Mouse (Mus musculus): ENCODE data around the gene Mpc2. TPM values are rescaled to one million over a fixed set of nuclear protein-coding genes. Genes with fewer than 3 reads are reported as not detected.
A peak's percentile ranks its signal among the peaks of the same experiment; 100 is the strongest.

Gene Mpc2
- polyA plus RNA-seq, 1 experiment from 2014 or later: 196 TPM

- peaks cover 29% of the 10 kb centered on the region for H3K4me1 ChIP-seq
- no peaks in the 10 kb centered on the region for H3K9me3 ChIP-seq (replicated peaks)
- H3K36me3 ChIP-seq: no peaks in the 10 kb centered on the region
- ATAC-seq: no peak
- peak overlapping the region; percentile 98 for H3K27ac ChIP-seq
- peak overlapping the region; percentile 91 for H3K9ac ChIP-seq
- H3K4me3 ChIP-seq: peak overlapping the region; percentile 97
- no peaks in the 10 kb centered on the region for H3K27me3 ChIP-seq (replicated peaks)
- H3K4me2 ChIP-seq: peak overlapping the region; percentile 78
- WGBS (ENCODE audit: insufficient replicate concordance): 0% methylated on average over 9 of the region's 9 CpGs
Measured at GRCm38 (mm10) chr1:165461681-165462080, 1.2 kb downstream of the Mpc2 start.

- peak overlapping the region; percentile 55 for H3K4me2 ChIP-seq
- 83% methylated on average over 1 of the region's 1 CpGs for WGBS (ENCODE audit: insufficient replicate concordance)
- H3K9ac ChIP-seq: no peak overlapping the region
- H3K36me3 ChIP-seq: no peaks in the 10 kb centered on the region
- ATAC-seq: no peak
- H3K9me3 ChIP-seq (replicated peaks): no peaks in the 10 kb centered on the region
- no peak overlapping the region for H3K27ac ChIP-seq
- H3K4me3 ChIP-seq: peak overlapping the region; percentile 34; the same call in 1 of the 2 replicates
- H3K4me1 ChIP-seq: peaks cover 20% of the 10 kb centered on the region
- no peaks in the 10 kb centered on the region for H3K27me3 ChIP-seq (replicated peaks)
Measured at GRCm38 (mm10) chr1:165462861-165463260, 2.4 kb downstream of the Mpc2 start.

- ATAC-seq: no peak
- Histone ChIP-seq H3K4me3 (no peak overlapping the region), H3K9ac (no peak overlapping the region), H3K9me3 (replicated peaks) (no peaks in the 10 kb centered on the region), H3K27me3 (replicated peaks) (no peaks in the 10 kb centered on the region), H3K4me1 (peaks cover 17% of the 10 kb centered on the region), H3K4me2 (no peak overlapping the region), H3K36me3 (no peaks in the 10 kb centered on the region), H3K27ac (no peak overlapping the region)
- 75% methylated on average over 3 of the region's 3 CpGs for WGBS (ENCODE audit: insufficient replicate concordance)
Measured at GRCm38 (mm10) chr1:165464574-165464973, 4.1 kb downstream of the Mpc2 start.

GRCm38 (mm10) chr1:165468971-165469370 lies 8.5 kb downstream of the Mpc2 start:
- Histone ChIP-seq H3K27ac (no peak overlapping the region), H3K4me1 (peaks cover 9% of the 10 kb centered on the region), H3K27me3 (replicated peaks) (no peaks in the 10 kb centered on the region), H3K9ac (no peak overlapping the region), H3K4me2 (no peak overlapping the region), H3K4me3 (no peak overlapping the region), H3K9me3 (replicated peaks) (no peaks in the 10 kb centered on the region), H3K36me3 (no peaks in the 10 kb centered on the region)
- no peak for ATAC-seq

GRCm38 (mm10) chr1:165469717-165470116 lies 9.3 kb downstream of the Mpc2 start:
- H3K9me3 ChIP-seq (replicated peaks): no peaks in the 10 kb centered on the region
- peak overlapping the region; percentile 36; the same call in 1 of the 2 replicates for H3K27ac ChIP-seq
- no peak for ATAC-seq
- no peak overlapping the region for H3K9ac ChIP-seq
- H3K36me3 ChIP-seq: no peaks in the 10 kb centered on the region
- H3K27me3 ChIP-seq (replicated peaks): no peaks in the 10 kb centered on the region
- H3K4me1 ChIP-seq: peaks cover 9% of the 10 kb centered on the region
- no peak overlapping the region for H3K4me2 ChIP-seq
- H3K4me3 ChIP-seq: no peak overlapping the region

- Histone ChIP-seq H3K4me3 (no peak overlapping the region), H3K4me1 (peaks cover 9% of the 10 kb centered on the region), H3K9ac (no peak overlapping the region), H3K27me3 (replicated peaks) (no peaks in the 10 kb centered on the region), H3K36me3 (no peaks in the 10 kb centered on the region), H3K27ac (no peak overlapping the region), H3K4me2 (no peak overlapping the region), H3K9me3 (replicated peaks) (no peaks in the 10 kb centered on the region)
- no peak for ATAC-seq
- WGBS (ENCODE audit: insufficient replicate concordance): 33% methylated on average over 1 of the region's 1 CpGs
Measured at GRCm38 (mm10) chr1:165471490-165471889, 11.1 kb downstream of the Mpc2 start.

GRCm38 (mm10) chr1:165484688-165485233 lies 24.3 kb downstream of the Mpc2 start, which contains the start of gene Adcy10:
TSS of gene Adcy10 (plus strand) at chr1:165485183.
- Histone ChIP-seq H3K27ac (no peak within 1 kb of the TSS), H3K4me1 (no peaks in the 10 kb centered on the region), H3K36me3 (peaks cover 24% of the 10 kb centered on the region), H3K4me2 (no peak within 1 kb of the TSS), H3K9ac (no peak within 1 kb of the TSS), H3K27me3 (replicated peaks) (no peaks in the 10 kb centered on the region), H3K4me3 (no peak within 1 kb of the TSS), H3K9me3 (replicated peaks) (no peaks in the 10 kb centered on the region)
- no peak for ATAC-seq
- WGBS (ENCODE audit: insufficient replicate concordance): 79% methylated on average over 8 of the region's 8 CpGs

- WGBS (ENCODE audit: insufficient replicate concordance): 73% methylated on average over 2 of the region's 2 CpGs
- peaks cover 11% of the 10 kb centered on the region for H3K36me3 ChIP-seq
- H3K9me3 ChIP-seq (replicated peaks): no peaks in the 10 kb centered on the region
- no peaks in the 10 kb centered on the region for H3K4me1 ChIP-seq
- no peak overlapping the region for H3K9ac ChIP-seq
- no peak for ATAC-seq
- no peak overlapping the region for H3K4me3 ChIP-seq
- no peak overlapping the region for H3K27ac ChIP-seq
- H3K4me2 ChIP-seq: no peak overlapping the region
- H3K27me3 ChIP-seq (replicated peaks): no peaks in the 10 kb centered on the region
Measured at GRCm38 (mm10) chr1:165486108-165486507, 25.7 kb downstream of the Mpc2 start.

- no peak overlapping the region for H3K4me3 ChIP-seq
- WGBS (ENCODE audit: insufficient replicate concordance): 49% methylated on average over 4 of the region's 4 CpGs
- ATAC-seq: no peak
- no peak overlapping the region for H3K9ac ChIP-seq
- no peaks in the 10 kb centered on the region for H3K36me3 ChIP-seq
- no peaks in the 10 kb centered on the region for H3K4me1 ChIP-seq
- H3K27ac ChIP-seq: no peak overlapping the region
- H3K4me2 ChIP-seq: no peak overlapping the region
- no peaks in the 10 kb centered on the region for H3K27me3 ChIP-seq (replicated peaks)
- H3K9me3 ChIP-seq (replicated peaks): no peaks in the 10 kb centered on the region
Measured at GRCm38 (mm10) chr1:165489197-165489596, 28.8 kb downstream of the Mpc2 start.

GRCm38 (mm10) chr1:165498856-165499255 lies 38.4 kb downstream of the Mpc2 start:
- H3K4me3 ChIP-seq: no peak overlapping the region
- H3K27ac ChIP-seq: no peak overlapping the region
- H3K4me2 ChIP-seq: no peak overlapping the region
- H3K4me1 ChIP-seq: peaks cover 7% of the 10 kb centered on the region
- H3K27me3 ChIP-seq (replicated peaks): no peaks in the 10 kb centered on the region
- 57% methylated on average over 3 of the region's 3 CpGs for WGBS (ENCODE audit: insufficient replicate concordance)
- no peak overlapping the region for H3K9ac ChIP-seq
- no peak for ATAC-seq
- H3K36me3 ChIP-seq: no peaks in the 10 kb centered on the region
- H3K9me3 ChIP-seq (replicated peaks): no peaks in the 10 kb centered on the region

GRCm38 (mm10) chr1:165503307-165504024 lies 43.0 kb downstream of the Mpc2 start:
- H3K27ac ChIP-seq: no peak overlapping the region
- H3K36me3 ChIP-seq: no peaks in the 10 kb centered on the region
- no peaks in the 10 kb centered on the region for H3K9me3 ChIP-seq (replicated peaks)
- ATAC-seq: peak; percentile 64
- no peaks in the 10 kb centered on the region for H3K27me3 ChIP-seq (replicated peaks)
- H3K4me2 ChIP-seq: peak overlapping the region; percentile 2; the same call in 1 of the 2 replicates
- peaks cover 7% of the 10 kb centered on the region for H3K4me1 ChIP-seq
- H3K9ac ChIP-seq: no peak overlapping the region
- H3K4me3 ChIP-seq: no peak overlapping the region
- WGBS (ENCODE audit: insufficient replicate concordance): 45% methylated on average over 10 of the region's 10 CpGs

GRCm38 (mm10) chr1:165506303-165506702 lies 45.9 kb downstream of the Mpc2 start:
- Histone ChIP-seq H3K4me1 (peaks cover 7% of the 10 kb centered on the region), H3K9me3 (replicated peaks) (no peaks in the 10 kb centered on the region), H3K9ac (no peak overlapping the region), H3K27ac (no peak overlapping the region), H3K36me3 (no peaks in the 10 kb centered on the region), H3K4me3 (no peak overlapping the region), H3K27me3 (replicated peaks) (no peaks in the 10 kb centered on the region), H3K4me2 (no peak overlapping the region)
- ATAC-seq: no peak
- 57% methylated on average over 6 of the region's 6 CpGs for WGBS (ENCODE audit: insufficient replicate concordance)
